Mouse (Mus musculus) monocyte, adult 2 months (primary cell): Measurements from ENCODE around the gene Gpr61.

Source experiments
- DNase-seq, 2 experiments: peaks; one replicate each; pipeline ENCODE4 v3.0.0; 2022; ENCODE audit warnings: low spot score in 2 of 2, low read depth in 1 of 2

Gene Gpr61

GRCm38 (mm10) chr3:108131216-108131615 is 23.5 kb downstream of the Gpr61 start:
- no peak for DNase-seq

- no peak for DNase-seq
Measured at GRCm38 (mm10) chr3:108129804-108130203, 24.9 kb downstream of the Gpr61 start.

GRCm38 (mm10) chr3:108129367-108129766 is 25.3 kb downstream of the Gpr61 start:
- DNase-seq = no peak

GRCm38 (mm10) chr3:108128520-108128919 is 26.2 kb downstream of the Gpr61 start:
- no peak for DNase-seq

GRCm38 (mm10) chr3:108126327-108126726 is 28.4 kb downstream of the Gpr61 start:
- no peak for DNase-seq

- no peak for DNase-seq
Measured at GRCm38 (mm10) chr3:108124131-108124530, 30.6 kb downstream of the Gpr61 start.

GRCm38 (mm10) chr3:108123242-108123641 is 31.4 kb downstream of the Gpr61 start:
- DNase-seq = no peak

GRCm38 (mm10) chr3:108121101-108121500 is 33.6 kb downstream of the Gpr61 start:
- DNase-seq = no peak

GRCm38 (mm10) chr3:108117465-108117864 is 37.2 kb downstream of the Gpr61 start:
- DNase-seq = no peak

- DNase-seq = no peak
Measured at GRCm38 (mm10) chr3:108113591-108114289, 40.9 kb downstream of the Gpr61 start.

GRCm38 (mm10) chr3:108112666-108113065 is 42.0 kb downstream of the Gpr61 start:
- no peak for DNase-seq

GRCm38 (mm10) chr3:108112246-108112645 is 42.4 kb downstream of the Gpr61 start:
- DNase-seq = no peak

- DNase-seq = no peak
Measured at GRCm38 (mm10) chr3:108111320-108111719, 43.4 kb downstream of the Gpr61 start.

GRCm38 (mm10) chr3:108105281-108105680 is 49.4 kb downstream of the Gpr61 start:
- no peak for DNase-seq

- DNase-seq = no peak
Measured at GRCm38 (mm10) chr3:108102075-108102474, 52.6 kb downstream of the Gpr61 start.

- no peak for DNase-seq
Measured at GRCm38 (mm10) chr3:108101594-108101993, 53.1 kb downstream of the Gpr61 start.
